Mouse (Mus musculus) midbrain, postnatal 0 days (tissue): ENCODE measurements at regions not wholly inside any gene's neighbourhood (a gene's known extent, or its start where the extent isn't known, plus 50 kb on each side); places are given as distances from the start of the nearest gene placed in this dataset.

Experiments
- ATAC-seq: fragments of 200-750 bp; cut with Nextera tagmentation; 2 replicates; pipeline ENCODE4 v1.8.0; 2017; ENCODE audit warnings: moderate number of reproducible peaks, mild to moderate bottlenecking, moderate TSS enrichment, moderate library complexity; ENCODE audit not compliant: low FRiP score
- DNase-seq: peaks from one replicate; pipeline ENCODE4 v3.0.0-alpha.2; 2015; ENCODE audit warnings: low spot score
- H3K27ac ChIP-seq: fragments of 300-500 bp; sonication (generic); 2 replicates; pipeline ENCODE4 v1.5.1; 2014; ENCODE audit warnings: low read depth, mild to moderate bottlenecking, low read length, mixed read lengths
- H3K27me3 ChIP-seq: fragments of 300-500 bp; sonication (generic); 2 replicates; pipeline ENCODE4 v1.6.1; 2014; ENCODE audit warnings: low read length, control low read depth, mixed read lengths; ENCODE audit not compliant: insufficient read depth
- H3K36me3 ChIP-seq: fragments of 300-500 bp; sonication (generic); 2 replicates; pipeline ENCODE4 v1.6.1; 2014; ENCODE audit warnings: low read length, control low read depth, mixed read lengths; ENCODE audit not compliant: insufficient read depth
- H3K4me1 ChIP-seq: fragments of 300-500 bp; sonication (generic); 2 replicates; pipeline ENCODE4 v1.6.1; 2014; ENCODE audit warnings: mild to moderate bottlenecking, control low read depth, antibody characterized with exemption, low read length, mixed read lengths; ENCODE audit not compliant: insufficient read depth
- H3K4me2 ChIP-seq: fragments of 300-500 bp; sonication (generic); 2 replicates; pipeline ENCODE4 v1.6.1; 2014; ENCODE audit warnings: low read depth, mild to moderate bottlenecking, low read length, mixed read lengths; ENCODE audit not compliant: poor library complexity, severe bottlenecking
- H3K4me3 ChIP-seq: fragments of 300-500 bp; sonication (generic); 2 replicates; pipeline ENCODE4 v1.5.1; 2014; ENCODE audit warnings: low read depth, mild to moderate bottlenecking, low read length, moderate library complexity
- H3K9ac ChIP-seq: fragments of 300-500 bp; sonication (generic); replicated peaks from 2 replicates; pipeline ENCODE4 v1.6.1; 2014; ENCODE audit warnings: mild to moderate bottlenecking, low read length, moderate library complexity, mixed read lengths; ENCODE audit not compliant: poor library complexity, severe bottlenecking
- H3K9me3 ChIP-seq: fragments of 300-500 bp; sonication (generic); 2 replicates; pipeline ENCODE4 v1.6.1; 2016; ENCODE audit warnings: low read length, control low read depth
- CTCF ChIP-seq: IDR thresholded peaks from 2 replicates; pipeline ENCODE4 v1.5.1; 2016; ENCODE audit warnings: antibody characterized with exemption, mild to moderate bottlenecking
- WGBS: fragments of 180-500 bp; shearing (Covaris S2); extraction: QIAGEN DNeasy Blood & Tissue Kit; methylation state at CpG from one replicate; pipeline ENCODE4 v1.1.7; 2014; 5-methylcytosine and 5-hydroxymethylcytosine counted together

GRCm38 (mm10) chr14:95424302-95424701, 456.8 kb upstream of the 4921530L21Rik start:
- 80% methylated on average over 5 of the region's 5 CpGs for WGBS
- no peak overlapping the region for H3K9ac ChIP-seq
- ATAC-seq (no peak), DNase-seq (no peak)
- H3K27me3 ChIP-seq = no peaks in the 10 kb centered on the region
- TF ChIP-seq CTCF = no peak
- no peak overlapping the region for H3K4me3 ChIP-seq
- H3K36me3 ChIP-seq = no peaks in the 10 kb centered on the region
- H3K4me2 ChIP-seq = no peak overlapping the region
- H3K9me3 ChIP-seq = no peaks in the 10 kb centered on the region
- H3K27ac ChIP-seq = no peak overlapping the region
- H3K4me1 ChIP-seq = no peaks in the 10 kb centered on the region

GRCm38 (mm10) chr14:95434250-95434649, 446.8 kb upstream of the 4921530L21Rik start:
- Histone ChIP-seq H3K27me3 (no peaks in the 10 kb centered on the region), H3K4me1 (no peaks in the 10 kb centered on the region), H3K9ac (no peak overlapping the region), H3K36me3 (no peaks in the 10 kb centered on the region), H3K27ac (no peak overlapping the region), H3K9me3 (no peaks in the 10 kb centered on the region), H3K4me2 (no peak overlapping the region), H3K4me3 (no peak overlapping the region)
- no peak for ATAC-seq
- DNase-seq = peak; percentile 50
- TF ChIP-seq CTCF = no peak
- 73% methylated on average over 1 of the region's 1 CpGs for WGBS
